Mouse (Mus musculus) kidney, postnatal 0 days (tissue): ENCODE data around the gene Immp2l. TPM values are rescaled to one million over a fixed set of nuclear protein-coding genes. Genes with fewer than 3 reads are reported as not detected.

Experiments used
- ATAC-seq: fragments of 200-750 bp; cut with Nextera tagmentation; replicated peaks from 2 replicates; pipeline ENCODE4 v1.8.0; 2017; ENCODE audit warnings: low read depth, moderate number of reproducible peaks, moderate TSS enrichment, moderate library complexity; ENCODE audit not compliant: low FRiP score
- DNase-seq: peaks from one replicate; pipeline ENCODE4 v3.0.0-alpha.2; 2016; ENCODE audit warnings: low spot score
- H3K27ac ChIP-seq: fragments of 300-500 bp; sonication (generic); 2 replicates; pipeline ENCODE4 v1.5.1; 2014; ENCODE audit warnings: mild to moderate bottlenecking
- H3K27me3 ChIP-seq: fragments of 300-500 bp; sonication (generic); 2 replicates; pipeline ENCODE4 v1.6.1; 2014; ENCODE audit warnings: low read length, mixed read lengths; ENCODE audit not compliant: insufficient read depth
- H3K36me3 ChIP-seq: fragments of 300-500 bp; sonication (generic); 2 replicates; pipeline ENCODE4 v1.6.1; 2014; ENCODE audit warnings: low read length, mixed read lengths; ENCODE audit not compliant: insufficient read depth
- H3K4me1 ChIP-seq: fragments of 300-500 bp; sonication (generic); replicated peaks from 2 replicates; pipeline ENCODE4 v1.6.1; 2014; ENCODE audit warnings: antibody characterized with exemption, low read length, mixed read lengths; ENCODE audit not compliant: insufficient read depth
- H3K4me2 ChIP-seq: fragments of 300-500 bp; sonication (generic); 2 replicates; pipeline ENCODE4 v1.6.1; 2014; ENCODE audit warnings: mild to moderate bottlenecking, low read length, moderate library complexity, mixed read lengths
- H3K4me3 ChIP-seq: fragments of 300-500 bp; sonication (generic); replicated peaks from 2 replicates; pipeline ENCODE4 v1.5.1; 2014; ENCODE audit warnings: low read depth, low read length
- H3K9ac ChIP-seq: fragments of 300-500 bp; sonication (generic); 2 replicates; pipeline ENCODE4 v1.6.1; 2014; ENCODE audit warnings: low read depth, low read length
- H3K9me3 ChIP-seq: fragments of 300-500 bp; sonication (generic); replicated peaks from 2 replicates; pipeline ENCODE4 v1.6.1; 2016; ENCODE audit warnings: low read length, inconsistent platforms, mixed read lengths
- CTCF ChIP-seq: IDR thresholded peaks from 2 replicates; pipeline ENCODE4 v1.5.1; 2016; ENCODE audit warnings: antibody characterized with exemption, low read depth, mild to moderate bottlenecking, moderate library complexity
- WGBS: fragments of 180-500 bp; shearing (Covaris S2); extraction: QIAGEN DNeasy Blood & Tissue Kit; methylation state at CpG from one replicate; pipeline ENCODE4 v1.1.7; 2014; 5-methylcytosine and 5-hydroxymethylcytosine counted together
- polyA plus RNA-seq: library from polyadenylated mRNA; unstranded; fragments of >200 nt; fragmentation: Nextera tagmentation; extraction: Ambion mirVana; gene quantifications from 2 replicates; pipeline ENCODE4 v1.2.1, GENCODE M21; 2015

Gene Immp2l
- polyA plus RNA-seq, 1 experiment from 2014 or later: 8.7 TPM

- no peak for TF ChIP-seq CTCF
- H3K36me3 ChIP-seq: no peaks in the 10 kb centered on the region
- H3K4me3 ChIP-seq: no peak overlapping the region
- ATAC-seq (no peak), DNase-seq (peak; percentile 48)
- no peak overlapping the region for H3K4me2 ChIP-seq
- H3K27me3 ChIP-seq: no peaks in the 10 kb centered on the region
- H3K9ac ChIP-seq: no peak overlapping the region
- H3K4me1 ChIP-seq: no peaks in the 10 kb centered on the region
- no peak overlapping the region for H3K27ac ChIP-seq
- no peaks in the 10 kb centered on the region for H3K9me3 ChIP-seq
- 54% methylated on average over 1 of the region's 1 CpGs for WGBS
These were observed 884.1 kb downstream of the Immp2l start for GRCm38 (mm10) chr12:41908011-41908410.

- H3K27ac ChIP-seq: no peak overlapping the region
- no peak overlapping the region for H3K4me3 ChIP-seq
- WGBS: 96% methylated on average over 3 of the region's 3 CpGs
These were observed 887.7 kb downstream of the Immp2l start for GRCm38 (mm10) chr12:41911626-41912025.

GRCm38 (mm10) chr12:41937751-41938150 lies 913.9 kb downstream of the Immp2l start:
- no peaks in the 10 kb centered on the region for H3K36me3 ChIP-seq
- H3K9ac ChIP-seq: no peak overlapping the region
- H3K9me3 ChIP-seq: no peaks in the 10 kb centered on the region
- ATAC-seq: no peak
- no peaks in the 10 kb centered on the region for H3K4me1 ChIP-seq
- WGBS: 80% methylated on average over 2 of the region's 2 CpGs
- no peak overlapping the region for H3K4me3 ChIP-seq
- TF ChIP-seq CTCF: no peak
- no peaks in the 10 kb centered on the region for H3K27me3 ChIP-seq
- no peak for DNase-seq
- H3K27ac ChIP-seq: no peak overlapping the region
- H3K4me2 ChIP-seq: no peak overlapping the region

More at GRCm38 (mm10) chr12:41911626-41912025, 887.7 kb downstream of the Immp2l start:
- no peaks in the 10 kb centered on the region for H3K4me1 ChIP-seq
- no peaks in the 10 kb centered on the region for H3K27me3 ChIP-seq
- H3K4me2 ChIP-seq: no peak overlapping the region
- no peaks in the 10 kb centered on the region for H3K36me3 ChIP-seq
- no peak overlapping the region for H3K9ac ChIP-seq
- no peak for DNase-seq
- no peaks in the 10 kb centered on the region for H3K9me3 ChIP-seq
- TF ChIP-seq CTCF: no peak
- ATAC-seq: no peak

GRCm38 (mm10) chr12:41941853-41942252 lies 918.0 kb downstream of the Immp2l start:
- WGBS: 70% methylated on average over 5 of the region's 5 CpGs
- no peaks in the 10 kb centered on the region for H3K27me3 ChIP-seq
- DNase-seq (no peak), ATAC-seq (no peak)
- no peak overlapping the region for H3K9ac ChIP-seq
- no peak for TF ChIP-seq CTCF
- H3K4me2 ChIP-seq: no peak overlapping the region
- no peak overlapping the region for H3K27ac ChIP-seq
- no peaks in the 10 kb centered on the region for H3K9me3 ChIP-seq
- no peak overlapping the region for H3K4me3 ChIP-seq
- no peaks in the 10 kb centered on the region for H3K4me1 ChIP-seq
- H3K36me3 ChIP-seq: no peaks in the 10 kb centered on the region

- H3K4me2 ChIP-seq: no peak overlapping the region
- no peaks in the 10 kb centered on the region for H3K27me3 ChIP-seq
- no peaks in the 10 kb centered on the region for H3K9me3 ChIP-seq
- no peak overlapping the region for H3K27ac ChIP-seq
- DNase-seq: no peak
- no peaks in the 10 kb centered on the region for H3K4me1 ChIP-seq
- H3K4me3 ChIP-seq: no peak overlapping the region
- H3K9ac ChIP-seq: no peak overlapping the region
- no peak for TF ChIP-seq CTCF
- ATAC-seq: no peak
- 78% methylated on average over 4 of the region's 4 CpGs for WGBS
- no peaks in the 10 kb centered on the region for H3K36me3 ChIP-seq
These were observed 920.3 kb downstream of the Immp2l start for GRCm38 (mm10) chr12:41944079-41944672.

GRCm38 (mm10) chr12:41946536-41946935 lies 922.6 kb downstream of the Immp2l start:
- H3K4me2 ChIP-seq: no peak overlapping the region
- no peaks in the 10 kb centered on the region for H3K4me1 ChIP-seq
- ATAC-seq (no peak), DNase-seq (no peak)
- no peaks in the 10 kb centered on the region for H3K9me3 ChIP-seq
- H3K9ac ChIP-seq: no peak overlapping the region
- no peak for TF ChIP-seq CTCF
- no peaks in the 10 kb centered on the region for H3K36me3 ChIP-seq
- no peak overlapping the region for H3K27ac ChIP-seq
- H3K4me3 ChIP-seq: no peak overlapping the region
- H3K27me3 ChIP-seq: no peaks in the 10 kb centered on the region

GRCm38 (mm10) chr12:41949409-41949808 lies 925.5 kb downstream of the Immp2l start:
- Histone ChIP-seq H3K27ac (no peak overlapping the region), H3K9ac (no peak overlapping the region), H3K9me3 (no peaks in the 10 kb centered on the region), H3K4me1 (no peaks in the 10 kb centered on the region), H3K36me3 (no peaks in the 10 kb centered on the region), H3K4me2 (no peak overlapping the region), H3K27me3 (no peaks in the 10 kb centered on the region), H3K4me3 (no peak overlapping the region)
- no peak for TF ChIP-seq CTCF
- 79% methylated on average over 1 of the region's 1 CpGs for WGBS
- ATAC-seq: no peak
- DNase-seq: no peak
